Mouse (Mus musculus) neural tube, embryonic 10.5 days (tissue): ENCODE results near the gene Rtp3.

ENCODE experiments used
- DNase-seq: peaks from one replicate; pipeline ENCODE4 v3.0.0-alpha.2; 2017; ENCODE audit warnings: low spot score; ENCODE audit errors: extremely low spot score

Gene Rtp3

DNA sequence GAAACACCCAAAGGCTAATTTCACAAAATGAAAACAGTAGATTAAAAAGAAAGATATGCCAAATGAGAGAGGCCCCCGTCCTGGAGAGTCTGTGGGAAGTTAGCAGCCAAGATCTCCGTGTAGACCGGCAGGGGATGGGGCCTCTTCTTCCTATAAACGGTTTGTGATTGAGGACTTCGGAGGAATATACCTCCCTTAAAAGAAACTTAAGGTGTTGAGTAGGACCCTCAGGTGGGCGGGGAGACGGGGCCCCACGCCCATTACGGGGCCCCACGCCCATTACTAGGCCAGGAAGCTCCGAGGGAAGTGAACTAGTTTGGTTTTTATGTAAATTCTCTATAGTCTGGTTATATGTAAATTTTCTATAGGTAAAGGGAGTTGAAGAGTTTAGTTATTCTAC lies 44.5 kb downstream of the Rtp3 start, which contains the start of gene Tdgf1:
Tdgf1 (minus strand) TSS at position 233 of the 400 bp plus-strand sequence.
- DNase-seq = no peak

DNA sequence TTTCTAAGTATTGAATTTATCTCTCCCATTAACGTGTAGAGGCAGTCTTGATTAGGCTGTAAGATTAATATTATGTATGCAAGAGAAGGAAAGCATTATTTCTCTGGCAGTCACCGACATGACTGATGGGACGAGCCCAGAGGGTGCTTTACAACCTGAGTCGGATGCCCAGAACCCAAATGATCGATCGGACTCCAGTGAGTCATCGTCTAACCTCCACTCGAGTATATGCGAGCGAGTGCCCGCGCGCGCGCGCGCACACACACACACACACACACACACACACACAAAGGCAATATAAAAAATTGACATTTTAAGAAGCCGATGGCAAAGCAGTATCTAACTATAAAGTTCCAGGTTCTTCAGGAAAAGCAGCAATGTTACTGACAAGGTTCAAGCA lies 45.0 kb downstream of the Rtp3 start:
- DNase-seq = no peak

DNA sequence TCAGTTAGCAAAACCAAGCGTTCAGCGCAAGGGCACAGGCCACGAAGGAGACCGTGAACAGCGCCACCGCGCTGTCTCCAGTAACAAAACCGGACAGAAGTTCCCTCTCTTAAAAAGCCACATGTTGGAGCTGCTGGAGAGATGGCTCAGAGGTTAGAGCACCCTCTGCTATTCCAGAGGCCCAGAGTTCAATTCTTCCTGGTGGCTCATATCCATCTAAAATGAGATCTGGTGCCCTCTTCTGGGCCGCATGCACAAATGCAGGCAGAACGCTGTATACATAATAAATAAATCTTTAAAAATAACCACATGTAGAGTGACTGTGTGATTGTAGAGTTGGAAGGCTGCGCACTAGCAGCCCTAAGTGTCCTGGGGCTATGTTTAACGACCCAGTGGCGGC lies 46.1 kb downstream of the Rtp3 start:
- DNase-seq = no peak

DNA sequence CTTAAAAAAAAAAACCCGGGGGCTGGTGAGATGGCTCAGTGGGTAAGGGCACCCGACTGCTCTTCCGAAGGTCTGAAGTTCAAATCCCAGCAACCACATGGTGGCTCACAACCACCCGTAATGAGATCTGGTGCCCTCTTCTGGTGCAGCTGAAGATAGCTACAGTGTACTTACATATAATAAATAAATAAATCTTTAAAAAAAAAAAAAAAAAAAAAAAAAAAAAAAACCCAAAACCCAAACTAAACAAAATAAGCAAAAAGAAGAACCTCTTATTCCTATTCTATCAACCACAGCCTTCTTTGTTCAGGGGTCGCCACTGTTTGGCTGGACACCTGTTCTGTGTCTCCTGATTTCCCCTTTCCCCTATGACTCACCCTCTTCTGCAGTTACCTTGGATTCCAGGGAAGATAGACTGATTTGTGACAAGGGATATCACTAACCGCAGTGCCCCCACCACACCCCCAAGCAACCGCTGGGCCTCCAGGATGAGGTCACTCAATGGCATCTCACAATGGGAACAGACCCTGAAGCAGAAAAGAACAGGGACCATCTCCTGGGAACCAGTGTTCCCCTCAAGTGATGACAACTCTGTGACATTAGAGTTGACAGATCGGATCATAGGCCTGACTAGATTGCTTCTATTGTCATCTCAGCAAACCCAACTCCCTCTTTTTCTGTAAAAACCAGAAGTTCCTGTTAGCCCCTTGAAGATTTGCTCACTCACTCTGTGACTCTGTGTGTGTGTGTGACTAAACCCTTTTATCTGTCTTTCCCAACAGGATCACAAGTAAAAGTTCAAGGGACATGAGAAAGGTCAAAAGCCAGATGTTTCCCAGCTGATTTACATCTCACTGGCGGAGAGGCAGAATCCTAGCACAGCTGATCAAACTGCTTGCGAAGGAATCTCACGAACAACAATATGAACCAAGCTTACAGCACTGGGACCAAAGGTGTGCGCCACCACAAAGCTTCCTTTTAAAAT lies 52.6 kb downstream of the Rtp3 start:
- DNase-seq = no peak

DNA sequence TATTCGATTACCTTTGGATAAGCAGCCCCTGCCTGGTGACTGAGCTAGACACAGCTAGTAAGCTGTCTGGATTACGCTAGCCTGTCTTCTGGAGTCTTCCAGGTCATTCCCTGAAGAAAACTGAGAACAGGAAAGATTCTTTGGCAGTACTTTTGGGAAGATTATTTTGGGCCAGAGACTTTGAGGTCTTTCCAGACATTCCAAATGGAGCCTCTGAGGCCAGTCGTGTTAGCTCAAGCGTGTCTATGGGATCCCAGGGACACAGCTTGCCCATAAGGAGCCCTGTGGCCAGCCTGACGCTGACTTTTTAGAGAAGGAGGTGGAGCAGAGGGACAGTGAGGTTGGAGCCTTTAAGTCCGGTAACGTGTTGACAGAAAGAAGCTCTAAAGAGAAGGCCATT lies 54.4 kb downstream of the Rtp3 start:
- DNase-seq = no peak
